Mouse (Mus musculus) left cerebral cortex, postnatal 4 days (tissue): ENCODE measurements around the gene S100a1. TPM values are rescaled to one million over a fixed set of nuclear protein-coding genes. Genes with fewer than 3 reads are reported as not detected.
A peak's percentile ranks its signal among the peaks of the same experiment; 100 is the strongest.

Source experiments
- DNase-seq: peaks from one replicate; pipeline ENCODE4 v3.0.0-alpha.2; 2022
- intact Hi-C: fragments of 180-260 bp; cut with DNase I; formaldehyde crosslinking; loops from one replicate; pipeline ENCODE4 v1.15.1; 2025
- total RNA-seq, 2 experiments: library from RNA; stranded (reverse); gene quantifications; 2 replicates each; pipeline ENCODE4 v1.2.3; 2021

The S100a1 gene
- total RNA-seq, 2 experiments from 2014 or later = 25.2 to 25.4 TPM

GRCm38 (mm10) chr3:90512948-90513642, 1.1 kb downstream of the S100a1 start:
- DNase-seq = no peak
- intact Hi-C loops = no loop called here

DNA sequence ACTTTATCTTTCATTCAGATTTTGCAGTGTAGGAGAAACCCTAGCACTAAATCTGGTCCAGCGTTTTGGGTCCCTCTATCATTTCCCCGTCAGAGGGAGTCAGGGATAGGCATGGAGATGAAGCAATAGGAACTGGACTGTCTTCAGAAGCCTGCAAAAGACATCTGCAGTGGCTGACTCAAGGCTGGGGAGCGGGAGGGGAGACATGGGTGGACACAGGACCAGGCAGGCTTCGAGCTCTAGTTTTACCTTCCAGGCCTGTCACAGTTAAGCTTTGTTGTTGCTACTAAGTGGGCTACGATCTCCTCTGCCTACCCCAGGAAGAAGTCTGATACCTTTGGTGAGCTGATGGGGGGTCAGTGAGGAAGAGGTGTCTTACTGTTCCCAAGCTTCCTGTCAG, 1.9 kb downstream of the S100a1 start:
- intact Hi-C loops = no loop called here
- no peak for DNase-seq

DNA sequence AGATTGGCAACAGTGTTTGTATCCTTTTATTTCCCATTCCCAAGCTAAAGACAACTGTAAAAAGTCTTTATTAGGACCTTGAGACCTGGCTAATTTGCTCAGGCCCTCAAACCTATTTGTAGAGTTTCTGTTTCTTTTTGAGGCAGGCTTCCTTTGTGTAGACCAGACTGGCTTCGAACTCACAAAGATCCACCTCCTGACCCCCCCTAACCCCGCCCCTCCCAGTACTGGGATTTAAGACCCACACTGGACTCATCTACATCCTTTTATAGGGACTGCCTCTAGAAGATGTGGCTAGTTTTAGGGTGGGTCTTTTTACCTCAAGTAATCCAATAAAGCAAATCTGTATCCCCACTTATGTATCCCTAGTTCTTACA, 4.5 kb downstream of the S100a1 start:
- intact Hi-C loops = loop anchor here (10.0 kb wide), 1 partner anchor 115 kb away; no protein-coding TSS in a partner anchor

DNA sequence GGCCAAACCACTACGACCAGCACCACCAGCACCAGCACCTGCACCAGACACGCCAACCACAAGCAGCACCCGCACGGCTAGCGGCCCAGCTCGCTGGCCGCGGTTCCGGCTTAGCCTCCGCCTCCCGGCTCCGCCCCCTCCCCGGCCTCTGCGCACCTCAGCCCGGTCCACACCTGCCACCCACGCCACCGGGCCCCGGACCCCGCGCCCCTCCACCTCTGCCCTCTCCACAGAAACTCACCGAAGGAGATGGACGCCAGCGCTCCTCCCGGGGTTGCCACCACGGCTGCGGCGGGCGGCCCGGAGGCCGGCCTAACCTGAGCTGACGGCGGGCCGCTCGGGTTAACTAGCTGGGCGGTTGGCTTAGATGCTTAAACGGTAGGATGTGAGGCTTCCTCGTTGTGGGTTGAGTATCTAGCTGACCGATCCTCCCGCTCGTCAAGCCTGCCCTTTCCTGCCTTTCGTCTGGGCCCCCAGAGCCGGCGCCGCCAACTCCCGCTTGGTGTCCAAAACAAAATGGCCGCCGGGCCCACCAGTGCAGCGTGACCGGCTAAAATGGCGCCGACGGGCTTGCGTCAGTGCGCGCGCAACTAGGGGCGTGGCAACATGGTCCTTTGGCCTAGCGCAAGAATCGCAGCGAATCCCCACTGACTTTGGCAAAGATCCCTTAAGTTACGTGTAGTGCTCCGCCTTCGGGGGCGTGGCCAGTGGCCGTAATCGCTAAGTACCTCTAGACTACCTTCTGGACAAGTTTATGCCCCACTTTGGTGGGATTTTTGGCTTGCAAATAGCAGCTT, 5.0 kb downstream of the S100a1 start, which contains the start of gene Chtop:
Gene Chtop (minus strand): TSS at position 549 of the 797 bp plus-strand sequence.
- intact Hi-C loops = loop anchor here (10.0 kb wide), 1 partner anchor 116 kb away; no protein-coding TSS in a partner anchor
- peak; percentile 100 for DNase-seq

More for the DNA sequence above, 4.5 kb downstream of the S100a1 start:
- DNase-seq = no peak

DNA sequence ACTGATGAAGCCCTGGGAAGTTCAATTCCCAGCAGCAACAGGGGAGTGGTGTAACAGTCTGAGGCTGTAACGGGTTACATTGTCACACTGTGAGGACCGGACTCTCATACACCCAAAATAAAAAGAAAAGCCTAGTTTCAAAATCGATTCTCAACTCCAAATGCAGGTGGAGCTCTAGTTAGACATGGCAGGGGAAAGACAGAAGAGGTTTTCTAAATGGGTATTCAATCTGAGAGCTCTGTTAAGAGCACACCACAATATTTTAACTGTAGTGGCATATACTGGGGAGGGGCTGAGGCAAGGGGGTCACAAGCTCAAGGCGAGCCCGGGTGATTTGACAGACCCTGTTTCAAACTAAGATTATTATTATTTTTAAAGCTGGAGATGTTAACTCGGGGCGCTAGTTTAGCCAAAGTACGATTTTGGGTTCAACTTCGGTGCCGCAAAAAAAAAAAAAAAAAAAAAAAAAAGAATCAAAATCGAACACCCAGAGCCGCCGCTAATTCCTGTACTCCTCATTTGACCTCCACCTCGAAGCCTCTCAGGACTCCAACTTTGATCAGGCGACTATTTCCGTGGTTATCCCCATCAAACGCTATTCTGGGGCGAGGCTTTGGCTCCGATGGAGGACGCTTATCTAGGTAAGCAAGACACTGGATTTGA, 5.8 kb downstream of the S100a1 start:
- intact Hi-C loops = loop anchor here (10.0 kb wide), 1 partner anchor 116 kb away; no protein-coding TSS in a partner anchor
- DNase-seq = no peak

GRCm38 (mm10) chr3:90506362-90506761, 7.8 kb downstream of the S100a1 start:
- intact Hi-C loops = loop anchor here (10.0 kb wide), 1 partner anchor 118 kb away; no protein-coding TSS in a partner anchor

DNA sequence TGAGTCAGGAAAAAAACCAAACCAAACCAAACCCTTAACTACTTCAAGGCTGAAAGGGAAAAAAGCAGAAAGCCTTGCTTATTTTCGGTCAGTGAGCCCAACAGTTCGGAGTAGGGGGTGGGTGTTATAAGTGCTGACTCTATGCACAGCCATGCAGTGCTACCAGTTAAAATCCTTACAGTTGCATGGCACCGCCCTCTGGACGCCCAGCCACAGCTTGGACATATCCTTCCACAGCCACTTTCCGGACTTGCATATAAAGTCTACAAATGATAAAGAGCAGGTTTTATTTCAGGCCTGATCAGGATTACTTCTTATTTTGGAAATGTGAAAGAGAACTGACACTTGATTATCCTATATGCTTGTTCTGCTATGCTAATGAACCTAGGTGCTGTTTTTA, 9.0 kb downstream of the S100a1 start:
- intact Hi-C loops = loop anchor here (10.0 kb wide), 1 partner anchor 120 kb away; no protein-coding TSS in a partner anchor

More at GRCm38 (mm10) chr3:90506362-90506761, 7.8 kb downstream of the S100a1 start:
- no peak for DNase-seq

GRCm38 (mm10) chr3:90503444-90503843, 10.7 kb downstream of the S100a1 start:
- no peak for DNase-seq
- intact Hi-C loops = loop anchor here (10.0 kb wide), 1 partner anchor 121 kb away; no protein-coding TSS in a partner anchor

More for the DNA sequence above, 9.0 kb downstream of the S100a1 start:
- no peak for DNase-seq

GRCm38 (mm10) chr3:90497597-90497996, 16.6 kb downstream of the S100a1 start:
- intact Hi-C loops = no loop called here
- no peak for DNase-seq

DNA sequence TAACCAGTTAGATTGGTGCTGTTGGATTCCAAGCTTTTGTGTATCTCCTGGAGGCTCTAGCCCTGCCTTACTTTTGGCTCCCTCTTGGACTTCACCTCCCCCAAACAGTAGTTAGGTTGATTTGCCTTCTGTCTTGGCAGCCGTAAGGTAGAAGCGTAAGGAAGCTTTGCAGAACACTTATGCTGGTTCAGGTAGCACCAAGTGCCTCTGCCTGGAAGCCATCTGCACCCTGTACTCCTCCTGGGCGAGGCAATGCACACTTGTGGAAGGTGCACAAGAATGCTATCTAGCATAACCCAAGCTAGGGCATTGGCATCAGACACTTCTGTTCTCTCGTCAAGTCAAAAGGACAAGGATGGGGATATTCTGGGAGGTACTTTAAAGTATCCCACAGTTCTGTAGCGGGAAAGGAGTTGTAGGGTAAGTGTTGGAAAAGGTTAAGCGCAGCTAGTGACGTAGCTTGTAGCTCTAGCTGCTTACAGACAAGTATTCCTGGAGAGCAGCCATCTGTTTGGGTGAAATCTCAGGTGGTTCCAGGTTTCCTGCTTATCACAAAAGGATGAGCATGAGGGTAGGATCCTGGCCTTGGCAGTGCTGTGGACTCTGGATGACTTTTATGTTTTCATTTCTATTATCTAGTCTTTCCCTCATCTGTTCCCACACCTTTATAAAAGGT, 18.2 kb downstream of the S100a1 start:
- intact Hi-C loops = no loop called here
- DNase-seq = no peak

DNA sequence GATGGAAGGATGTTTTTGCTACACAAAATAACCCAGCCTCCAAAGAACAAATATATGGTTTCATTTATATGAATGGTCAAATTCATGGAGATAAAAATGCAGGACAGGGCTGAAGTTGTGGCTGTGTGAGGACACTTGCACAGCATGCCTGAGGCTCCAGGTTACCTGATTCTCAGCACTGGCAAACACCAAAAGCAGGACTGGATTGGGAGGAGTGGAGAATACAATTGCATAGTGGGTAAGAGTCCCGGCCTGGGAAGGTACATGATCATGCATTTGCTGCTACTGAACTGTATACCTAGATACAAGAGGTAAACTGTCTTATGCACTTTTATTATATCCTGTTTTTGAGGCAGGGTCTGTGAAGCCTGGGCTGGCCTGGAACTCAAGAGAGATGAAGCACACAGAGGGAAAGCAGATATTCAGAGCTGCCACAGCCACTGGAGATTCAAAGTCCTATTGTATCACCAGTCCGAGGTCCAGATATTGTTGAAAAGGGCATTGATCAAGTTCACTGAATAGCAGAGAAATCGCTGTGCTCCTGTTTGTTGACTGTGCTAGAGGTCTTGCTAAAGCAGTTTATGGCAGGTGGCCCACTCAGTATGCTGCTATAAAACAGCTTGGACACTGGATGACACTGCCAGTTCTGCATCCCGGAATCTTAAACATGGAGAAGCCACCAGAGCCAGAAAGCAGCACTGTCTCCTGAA, 20.2 kb downstream of the S100a1 start:
- no peak for DNase-seq
- intact Hi-C loops = loop anchor here (5.0 kb wide), 2 partner anchors 158 to 213 kb away; partner anchors contain the start of gene S100a7a

DNA sequence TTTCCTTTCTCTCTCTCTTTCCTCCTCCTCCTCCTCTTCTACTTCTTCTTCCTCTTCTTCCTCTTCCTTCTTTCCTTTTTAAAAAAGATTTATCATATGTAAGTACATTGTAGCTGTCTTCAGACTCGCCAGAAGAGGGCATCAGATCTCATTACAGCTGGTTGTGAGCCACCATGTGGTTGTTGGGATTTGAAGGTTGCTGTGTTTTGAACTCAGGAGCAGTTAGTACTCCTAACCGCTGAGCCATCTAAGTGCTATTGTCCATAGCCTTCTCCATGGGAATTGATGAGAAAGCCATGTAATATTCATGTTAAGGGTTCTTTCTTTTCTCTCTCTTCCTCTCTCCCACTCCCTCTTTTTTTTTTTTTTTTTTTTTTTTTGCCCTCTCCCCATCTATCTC, 22.8 kb downstream of the S100a1 start:
- intact Hi-C loops = loop anchor here (5.0 kb wide), 2 partner anchors 161 to 216 kb away; partner anchors contain the start of gene S100a7a
- no peak for DNase-seq

- DNase-seq = peak; percentile 96
- intact Hi-C loops = loop anchor here (5.0 kb wide), 2 partner anchors 162 to 217 kb away; partner anchors contain the start of gene S100a7a
Measured at GRCm38 (mm10) chr3:90490696-90491256, 23.4 kb downstream of the S100a1 start, which contains the start of gene Snapin. Gene Snapin (minus strand): TSS chr3:90491033.

- intact Hi-C loops = no loop called here
- DNase-seq = no peak
Measured at GRCm38 (mm10) chr3:90488576-90488975, 25.6 kb downstream of the S100a1 start.

DNA sequence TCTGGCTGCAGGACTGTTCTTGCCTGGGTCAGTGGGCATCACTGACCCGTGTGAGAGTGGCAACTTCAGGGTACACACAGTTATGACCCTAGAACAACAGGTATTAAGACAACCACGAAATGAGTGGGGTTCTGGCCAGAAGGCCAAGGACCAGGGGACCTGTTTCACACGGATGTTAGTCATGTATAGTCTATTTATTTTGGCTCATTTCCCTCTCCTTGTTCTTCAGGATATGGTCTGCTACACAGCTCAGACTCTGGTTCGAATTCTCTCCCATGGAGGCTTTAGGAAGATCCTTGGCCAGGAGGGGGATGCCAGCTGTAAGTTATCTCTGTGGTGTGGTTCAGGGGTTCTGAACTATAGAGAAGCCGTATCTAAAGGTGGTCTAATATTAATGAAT, 27.2 kb downstream of the S100a1 start:
- no peak for DNase-seq
- intact Hi-C loops = no loop called here

- peak; percentile 97 for DNase-seq
- intact Hi-C loops = loop anchor here (5.0 kb wide), 1 partner anchor 44 kb away; the partner anchor contains the start of gene Ints3
Measured at GRCm38 (mm10) chr3:90475831-90476611, 38.2 kb downstream of the S100a1 start, which contains the start of gene Ilf2. Gene Ilf2 (plus strand): TSS chr3:90476126.

DNA sequence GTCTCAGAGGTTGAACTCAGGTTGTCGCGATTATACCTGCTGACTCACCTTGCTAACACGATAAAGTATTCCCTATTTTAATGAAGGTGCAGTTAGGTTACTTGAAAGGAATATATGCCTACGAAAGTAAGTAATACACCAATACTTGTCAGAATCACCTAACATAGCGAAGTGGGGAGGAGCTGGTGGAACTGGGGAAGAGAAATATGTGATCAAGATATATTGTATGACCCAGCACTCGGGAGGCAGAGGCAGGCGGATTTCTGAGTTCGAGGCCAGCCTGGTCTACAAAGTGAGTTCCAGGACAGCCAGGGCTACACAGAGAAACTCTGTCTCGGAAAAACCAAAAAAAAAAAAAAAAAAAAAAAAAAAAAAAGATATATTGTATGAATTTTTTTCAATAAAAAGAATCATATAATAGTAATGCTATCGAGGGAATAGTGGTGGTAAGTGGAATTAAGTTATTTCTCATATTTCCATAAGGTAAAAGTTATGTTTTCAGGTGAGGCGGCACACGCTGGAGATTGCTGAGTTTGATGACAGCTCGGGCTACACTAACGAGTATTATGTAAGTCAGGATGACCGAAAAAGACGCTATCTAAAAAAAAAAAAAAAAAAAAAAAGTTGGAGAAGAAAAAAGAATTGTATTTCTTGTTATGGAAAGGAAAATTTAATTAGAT, 38.9 kb downstream of the S100a1 start:
- intact Hi-C loops = loop anchor here (5.0 kb wide), 1 partner anchor 43 kb away; the partner anchor contains the start of gene Ints3
- DNase-seq = no peak
